Mouse (Mus musculus) cerebellum, adult (tissue): ENCODE data around the gene Cyp2d12.
"Not testable (repeated sequence)": the region's sequence is repeated elsewhere in the genome, so short reads cannot be mapped to it uniquely, and the experiment has no call there.

Experiments used
- ATAC-seq: cut with Nextera tagmentation; 2 replicates; pipeline ENCODE4 v1.9.2; 2017; ENCODE audit warnings: mild to moderate bottlenecking, moderate library complexity, mixed read lengths; ENCODE audit not compliant: insufficient number of reproducible peaks, low FRiP score, low TSS enrichment

Cyp2d12 gene

DNA sequence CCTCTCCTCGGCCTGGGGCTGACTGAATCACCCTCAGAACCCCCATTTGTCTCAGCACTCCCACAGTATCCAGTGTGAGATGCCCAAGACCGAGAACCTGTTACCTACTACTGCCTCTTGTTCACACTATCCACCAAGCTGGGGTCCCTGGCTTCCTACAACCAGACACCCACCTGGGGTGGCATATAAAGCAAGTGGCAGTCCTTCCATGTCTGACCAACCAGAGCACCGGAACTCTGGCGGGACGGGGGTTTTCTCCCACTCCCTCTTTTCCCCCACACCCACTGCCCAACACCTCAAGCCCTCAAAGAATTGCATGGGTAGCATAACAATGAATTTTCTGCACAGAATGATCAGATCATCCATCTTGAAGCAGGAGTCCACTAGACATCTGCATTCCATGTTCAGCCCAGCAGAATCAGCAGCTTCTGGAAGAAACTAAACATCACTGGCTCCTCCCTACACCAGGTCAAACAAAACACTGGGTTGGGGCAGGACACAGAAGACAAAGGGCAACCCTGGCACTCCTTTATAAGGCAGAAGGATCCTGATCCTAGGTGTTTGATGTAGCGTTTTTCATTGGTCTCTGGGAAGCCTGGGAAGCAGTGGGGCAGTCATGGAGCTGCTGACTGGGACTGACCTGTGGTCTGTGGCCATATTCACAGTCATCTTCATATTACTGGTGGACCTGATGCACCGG lies at the start of gene Cyp2d12:
Gene Cyp2d12, plus strand, starts transcription at position 542 of the 700 bp plus-strand sequence.
- no peak for ATAC-seq

GRCm38 (mm10) chr15:82506971-82507370 lies 47.9 kb upstream of the Cyp2d12 start:
- no peak for ATAC-seq

DNA sequence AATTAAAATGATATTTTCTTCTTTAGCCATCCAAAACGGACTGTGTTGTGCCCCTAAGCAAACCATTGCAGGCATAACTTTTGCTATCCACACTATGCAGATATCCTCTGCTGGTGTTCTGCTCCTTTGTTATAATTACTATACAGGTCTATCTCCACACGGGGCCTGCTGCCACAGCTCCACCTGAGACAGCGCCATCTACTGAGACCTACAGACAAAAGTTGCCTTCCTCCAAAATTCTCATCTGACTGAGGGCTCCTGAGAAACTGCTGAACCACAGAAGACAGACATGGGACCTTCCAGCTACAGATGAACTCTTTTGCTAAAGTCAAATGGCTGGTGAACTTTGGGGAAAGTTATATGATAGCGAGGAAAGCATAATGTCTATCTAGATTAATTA lies 47.1 kb upstream of the Cyp2d12 start:
- ATAC-seq, result not testable (repeated sequence)

DNA sequence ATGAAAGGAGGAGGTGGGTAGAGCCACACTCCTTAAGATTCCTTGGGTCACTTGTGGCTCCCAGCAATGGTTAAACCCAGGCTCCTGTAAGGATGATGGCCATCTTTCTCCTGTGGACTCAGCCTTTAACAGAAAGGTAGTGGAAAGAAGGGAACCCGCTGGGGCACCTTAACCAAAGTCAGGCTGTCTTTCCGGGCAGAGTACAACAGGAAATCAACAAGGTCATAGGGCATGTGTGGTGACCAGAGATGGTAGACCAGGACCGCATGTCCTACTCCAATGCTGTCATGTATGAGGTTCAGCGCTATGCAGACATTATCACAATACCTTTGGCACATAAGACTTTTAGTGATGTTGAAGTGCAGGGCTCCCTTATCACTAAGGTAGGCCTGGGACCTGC lies 45.4 kb upstream of the Cyp2d12 start:
- not testable (repeated sequence) for ATAC-seq

DNA sequence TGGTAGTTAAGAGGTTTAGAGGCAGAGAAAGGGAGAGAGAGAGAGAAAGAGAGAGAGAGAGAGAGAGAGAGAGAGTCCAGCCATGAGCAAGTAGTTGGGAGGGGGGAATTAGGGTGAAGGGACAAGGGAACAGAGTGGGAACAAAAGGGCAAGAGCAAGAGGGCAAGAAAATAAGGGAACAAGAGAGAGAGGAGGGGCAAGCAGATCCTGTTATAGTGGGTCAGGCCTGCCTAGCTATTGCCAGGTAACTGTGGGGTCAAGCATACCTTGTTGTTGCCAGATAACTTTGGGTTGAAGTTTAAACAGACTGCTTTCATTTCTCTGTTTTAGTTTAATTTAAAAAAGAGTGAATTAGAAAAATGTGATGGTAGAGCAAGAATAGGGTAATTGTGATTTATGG lies 44.4 kb upstream of the Cyp2d12 start:
- not testable (repeated sequence) for ATAC-seq

GRCm38 (mm10) chr15:82512111-82512510 lies 42.8 kb upstream of the Cyp2d12 start:
- not testable (repeated sequence) for ATAC-seq

GRCm38 (mm10) chr15:82516174-82516573 lies 38.7 kb upstream of the Cyp2d12 start:
- ATAC-seq, result not testable (repeated sequence)

- not testable (repeated sequence) for ATAC-seq
Measured at GRCm38 (mm10) chr15:82527371-82527770, 27.5 kb upstream of the Cyp2d12 start.

DNA sequence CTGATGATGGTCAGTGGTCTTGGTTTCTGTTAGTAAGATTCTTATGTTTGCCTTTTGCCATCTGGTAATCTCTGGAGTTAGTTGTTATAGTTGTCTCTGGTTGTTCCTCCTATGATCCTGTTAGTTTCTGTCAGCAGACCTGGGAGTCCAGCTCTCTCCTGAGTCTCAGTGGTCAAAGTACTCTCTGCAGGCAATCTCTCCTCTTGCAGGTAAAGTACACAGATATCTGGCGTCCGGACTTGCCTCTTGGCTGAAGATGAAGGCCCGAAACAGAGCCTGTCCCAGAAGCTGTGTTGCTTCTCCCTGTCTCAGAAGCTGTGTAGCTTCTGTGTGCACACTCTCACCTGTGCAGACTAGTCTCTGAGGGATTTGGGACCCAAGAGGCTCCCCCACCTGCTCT lies 22.2 kb upstream of the Cyp2d12 start:
- ATAC-seq, result not testable (repeated sequence)

DNA sequence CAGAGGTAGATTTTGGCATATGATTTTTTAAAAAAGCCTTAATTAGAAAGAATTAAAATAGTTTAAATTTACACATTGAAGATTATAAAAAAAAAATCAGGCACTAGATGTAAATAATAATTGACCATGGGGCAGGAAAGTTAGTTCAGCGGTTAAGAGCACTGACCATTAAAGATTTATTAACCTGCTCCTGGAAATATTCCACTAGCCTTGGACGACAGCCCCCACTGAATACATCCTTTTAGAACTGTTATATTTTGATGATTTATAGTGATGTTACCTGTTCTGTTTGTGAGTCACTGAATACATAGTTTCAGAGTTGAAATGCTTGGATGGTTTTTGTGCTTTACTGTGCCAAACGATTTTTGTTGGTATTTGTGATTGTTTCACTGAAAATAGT lies 11.9 kb upstream of the Cyp2d12 start:
- not testable (repeated sequence) for ATAC-seq

GRCm38 (mm10) chr15:82544561-82544960 lies 10.3 kb upstream of the Cyp2d12 start:
- ATAC-seq, result not testable (repeated sequence)

GRCm38 (mm10) chr15:82547753-82548152 lies 7.1 kb upstream of the Cyp2d12 start:
- not testable (repeated sequence) for ATAC-seq

- ATAC-seq, result not testable (repeated sequence)
Measured at GRCm38 (mm10) chr15:82553211-82553610, 1.7 kb upstream of the Cyp2d12 start.

DNA sequence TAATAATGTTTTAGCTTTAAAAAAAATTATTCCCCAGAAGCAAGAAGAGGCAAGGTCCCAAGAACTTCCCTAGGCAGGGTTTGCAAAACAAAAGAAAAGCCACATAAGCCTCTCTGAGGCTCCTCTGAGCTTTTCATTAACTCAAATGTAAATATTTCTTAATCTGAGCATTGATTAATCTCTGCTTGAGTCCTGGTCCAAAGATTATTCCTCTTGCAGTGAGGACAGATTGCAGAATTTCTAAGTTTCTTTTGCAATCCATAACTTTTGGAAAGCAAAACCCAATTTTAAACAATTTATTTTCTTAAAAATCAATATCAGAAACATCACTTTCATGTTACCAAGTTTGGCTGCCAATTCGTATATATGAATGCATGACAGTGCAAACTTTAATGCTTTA lies 18.0 kb downstream of the Cyp2d12 start:
- ATAC-seq, result no peak

DNA sequence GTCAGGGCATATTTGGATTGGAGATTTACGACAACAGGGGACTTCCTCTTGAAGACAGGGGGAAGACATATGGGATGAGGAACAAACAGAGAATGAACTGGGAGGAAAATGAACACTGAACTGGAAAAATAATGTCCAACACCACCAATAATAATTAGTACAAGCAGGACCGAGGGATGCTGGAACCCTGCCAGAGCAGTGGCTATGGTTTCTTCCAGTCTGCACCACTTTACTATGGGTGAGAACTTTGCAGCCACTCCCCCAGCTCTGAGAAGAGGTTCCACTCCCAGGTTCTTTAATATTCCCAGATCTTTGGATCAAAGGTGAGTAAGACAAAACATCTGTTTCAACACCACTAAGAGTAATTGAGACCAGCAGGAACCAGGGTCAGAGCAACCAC lies 24.2 kb downstream of the Cyp2d12 start:
- no peak for ATAC-seq

DNA sequence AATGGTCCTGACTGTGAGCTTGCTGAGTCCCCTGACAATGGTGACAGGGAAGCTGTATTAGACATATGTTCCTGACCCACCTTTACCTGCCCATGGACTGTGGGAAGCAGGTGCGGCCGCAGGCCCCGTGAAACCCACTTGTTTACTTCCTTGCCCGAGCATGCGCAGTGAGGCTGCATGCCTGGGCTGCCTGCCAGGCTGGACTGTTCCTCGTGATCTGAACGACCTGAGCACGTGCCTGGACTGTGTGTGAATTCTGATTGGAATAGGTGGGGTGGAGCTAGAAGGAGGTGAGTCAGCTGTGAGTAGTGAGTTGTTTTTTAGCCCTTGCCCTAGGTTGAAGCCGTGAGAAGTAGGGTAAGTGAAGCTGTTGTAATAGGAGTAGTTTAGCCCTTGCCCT lies 27.7 kb downstream of the Cyp2d12 start:
- no peak for ATAC-seq
